Mouse (Mus musculus) midbrain, embryonic 13.5 days (tissue): ENCODE data around the gene Trpd52l3. TPM values are rescaled to one million over a fixed set of nuclear protein-coding genes. Genes with fewer than 3 reads are reported as not detected.
A peak's percentile ranks its signal among the peaks of the same experiment; 100 is the strongest.

Experiments
- ATAC-seq: fragments of 200-750 bp; cut with Nextera tagmentation; 2 replicates; pipeline ENCODE4 v1.8.0; 2017; ENCODE audit warnings: mild to moderate bottlenecking, moderate TSS enrichment, moderate library complexity
- H3K27ac ChIP-seq: fragments of 300-500 bp; sonication (generic); 2 replicates; pipeline ENCODE4 v1.5.1; 2015; ENCODE audit warnings: inconsistent platforms, mild to moderate bottlenecking, moderate library complexity
- H3K27me3 ChIP-seq: fragments of 300-500 bp; sonication (generic); 2 replicates; pipeline ENCODE4 v1.6.1; 2015; ENCODE audit warnings: mild to moderate bottlenecking, inconsistent platforms
- H3K36me3 ChIP-seq: fragments of 300-500 bp; sonication (generic); 2 replicates; pipeline ENCODE4 v1.6.1; 2015; ENCODE audit warnings: mild to moderate bottlenecking, inconsistent platforms
- H3K4me1 ChIP-seq: fragments of 300-500 bp; sonication (generic); replicated peaks from 2 replicates; pipeline ENCODE4 v1.6.1; 2015; ENCODE audit warnings: inconsistent platforms
- H3K4me2 ChIP-seq: fragments of 300-500 bp; sonication (generic); replicated peaks from 2 replicates; pipeline ENCODE4 v1.6.1; 2015; ENCODE audit warnings: moderate library complexity, mild to moderate bottlenecking, inconsistent platforms
- H3K4me3 ChIP-seq: fragments of 300-500 bp; sonication (generic); replicated peaks from 2 replicates; pipeline ENCODE4 v1.5.1; 2015; ENCODE audit warnings: mild to moderate bottlenecking, inconsistent platforms
- H3K9ac ChIP-seq: fragments of 300-500 bp; sonication (generic); replicated peaks from 2 replicates; pipeline ENCODE4 v1.6.1; 2015; ENCODE audit warnings: mild to moderate bottlenecking, inconsistent platforms
- H3K9me3 ChIP-seq: fragments of 300-500 bp; sonication (generic); 2 replicates; pipeline ENCODE4 v1.6.1; 2016; ENCODE audit warnings: mild to moderate bottlenecking, inconsistent platforms
- WGBS: fragments of 180-500 bp; shearing (Covaris S2); methylation state at CpG from one replicate; pipeline ENCODE4 v1.1.7; 2015; 5-methylcytosine and 5-hydroxymethylcytosine counted together
- polyA plus RNA-seq: library from polyadenylated mRNA; unstranded; fragments of >200 nt; fragmentation: Nextera tagmentation; extraction: Ambion mirVana; gene quantifications from 2 replicates; pipeline ENCODE4 v1.2.1, GENCODE M21; 2015

Trpd52l3 gene
- polyA plus RNA-seq, 1 experiment from 2014 or later, result not detected

DNA sequence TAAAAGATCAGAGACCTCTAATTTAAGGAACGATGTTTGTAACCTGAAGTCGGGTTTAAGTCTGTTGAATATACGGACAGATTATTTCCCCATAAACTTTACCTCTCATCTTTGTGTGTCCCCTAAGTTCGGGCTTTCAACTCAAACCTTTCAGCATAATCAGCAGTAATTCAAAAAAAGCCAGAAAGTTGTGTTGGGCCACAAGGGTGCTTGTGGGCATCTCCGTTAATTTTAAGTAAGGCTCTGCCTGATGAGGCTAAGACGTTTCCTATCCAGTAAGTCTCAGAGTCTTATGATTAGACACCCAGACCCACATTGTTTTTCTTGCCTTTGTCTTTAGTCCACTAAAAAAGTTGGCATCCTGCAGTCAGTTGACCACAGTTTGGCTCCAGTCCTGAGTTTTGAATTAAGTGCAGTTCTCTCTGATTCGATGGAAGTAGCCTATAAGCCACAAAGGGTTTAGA, 27.9 kb downstream of the Trpd52l3 start:
- peak overlapping the region; percentile 100 for H3K9ac ChIP-seq
- no peak overlapping the region; the same call in 1 of the 2 replicates for H3K27ac ChIP-seq
- 4% methylated on average over 7 of the region's 7 CpGs for WGBS
- no peaks in the 10 kb centered on the region for H3K36me3 ChIP-seq
- H3K4me3 ChIP-seq, result peak overlapping the region; percentile 99
- H3K9me3 ChIP-seq, result no peaks in the 10 kb centered on the region
- H3K27me3 ChIP-seq, result no peaks in the 10 kb centered on the region
- H3K4me1 ChIP-seq, result peaks cover 57% of the 10 kb centered on the region
- ATAC-seq, result no peak
- peak overlapping the region; percentile 83 for H3K4me2 ChIP-seq

DNA sequence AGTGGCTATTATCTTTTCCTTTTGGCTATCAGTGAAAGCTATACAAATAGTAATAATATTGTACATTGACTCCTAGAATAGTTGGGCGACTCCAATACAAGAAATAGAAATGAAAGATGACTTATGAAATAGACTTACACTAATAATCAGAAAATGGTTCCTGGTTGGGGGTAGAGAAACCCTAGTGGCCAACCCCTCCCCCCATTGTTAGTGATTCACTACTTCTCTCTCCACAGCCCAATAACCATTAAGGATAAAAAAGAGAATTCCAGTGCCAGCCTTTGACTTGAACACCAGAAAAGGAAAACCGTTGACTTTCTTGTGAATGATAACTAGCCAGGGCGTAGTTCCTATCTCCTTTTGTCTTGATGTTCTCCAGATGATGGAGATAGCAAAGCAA, 28.6 kb downstream of the Trpd52l3 start:
- no peaks in the 10 kb centered on the region for H3K9me3 ChIP-seq
- H3K9ac ChIP-seq, result peak overlapping the region; percentile 100; the same call in 1 of the 2 replicates
- H3K36me3 ChIP-seq, result no peaks in the 10 kb centered on the region
- ATAC-seq, result no peak
- H3K27ac ChIP-seq, result no peak overlapping the region
- H3K4me3 ChIP-seq, result peak overlapping the region; percentile 99
- H3K27me3 ChIP-seq, result no peaks in the 10 kb centered on the region
- H3K4me1 ChIP-seq, result peaks cover 64% of the 10 kb centered on the region
- WGBS, result 66% methylated on average over 3 of the region's 3 CpGs
- H3K4me2 ChIP-seq, result peak overlapping the region; percentile 83

DNA sequence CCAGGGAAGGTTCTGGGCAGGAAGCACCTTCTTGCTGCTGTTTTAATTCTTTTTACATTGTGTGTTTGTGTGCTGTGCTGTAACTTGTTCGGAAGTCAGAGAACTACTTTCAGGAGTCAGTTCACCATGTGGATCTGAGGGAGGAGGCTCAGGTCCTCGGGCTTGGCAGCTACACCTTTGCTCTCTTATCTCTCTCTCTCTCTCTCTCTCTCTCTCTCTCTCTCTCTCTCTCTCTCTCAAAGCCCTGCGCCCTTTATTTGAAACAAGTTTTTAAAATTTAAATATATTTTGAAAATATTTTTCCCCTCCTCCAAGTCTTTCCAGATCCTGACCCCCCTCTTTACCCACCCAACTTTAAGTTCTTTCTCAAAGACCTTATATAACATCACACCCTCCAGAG, 31.8 kb downstream of the Trpd52l3 start:
- Histone ChIP-seq H3K9ac (no peak overlapping the region), H3K4me2 (no peak overlapping the region), H3K4me1 (peaks cover 54% of the 10 kb centered on the region), H3K27ac (no peak overlapping the region), H3K9me3 (no peaks in the 10 kb centered on the region), H3K4me3 (no peak overlapping the region), H3K27me3 (no peaks in the 10 kb centered on the region), H3K36me3 (no peaks in the 10 kb centered on the region)
- ATAC-seq, result no peak
- 87% methylated on average over 3 of the region's 3 CpGs for WGBS

DNA sequence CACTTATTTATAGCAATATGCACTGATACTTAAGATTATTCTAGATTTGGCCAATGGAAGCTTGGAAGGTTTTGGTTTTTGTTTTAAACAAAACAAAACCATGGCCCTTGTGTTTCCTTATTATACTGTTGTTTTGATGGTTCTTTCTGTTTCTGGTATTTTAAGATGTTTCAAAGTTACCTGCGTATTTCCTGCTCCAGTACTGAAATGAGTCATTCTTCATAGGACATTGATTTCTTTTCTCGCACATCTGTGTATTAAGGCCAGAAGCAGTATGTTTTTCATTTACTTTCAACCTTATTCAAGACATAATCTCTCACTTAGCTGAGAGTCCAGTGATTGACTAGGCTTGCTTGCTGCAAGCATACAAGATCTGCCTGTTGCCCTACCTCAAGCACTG, 40.1 kb downstream of the Trpd52l3 start:
- Histone ChIP-seq H3K27ac (no peak overlapping the region), H3K9me3 (no peaks in the 10 kb centered on the region), H3K4me2 (no peak overlapping the region), H3K36me3 (peaks cover 42% of the 10 kb centered on the region), H3K9ac (no peak overlapping the region), H3K27me3 (no peaks in the 10 kb centered on the region), H3K4me1 (no peaks in the 10 kb centered on the region), H3K4me3 (no peak overlapping the region)
- 97% methylated on average over 2 of the region's 2 CpGs for WGBS
- ATAC-seq, result no peak

GRCm38 (mm10) chr19:30044630-30045029, 41.0 kb downstream of the Trpd52l3 start:
- 93% methylated on average over 1 of the region's 1 CpGs for WGBS
- Histone ChIP-seq H3K27ac (no peak overlapping the region), H3K27me3 (no peaks in the 10 kb centered on the region), H3K9me3 (no peaks in the 10 kb centered on the region), H3K4me1 (no peaks in the 10 kb centered on the region), H3K4me2 (no peak overlapping the region), H3K36me3 (peaks cover 42% of the 10 kb centered on the region), H3K4me3 (no peak overlapping the region), H3K9ac (no peak overlapping the region)
- no peak for ATAC-seq

DNA sequence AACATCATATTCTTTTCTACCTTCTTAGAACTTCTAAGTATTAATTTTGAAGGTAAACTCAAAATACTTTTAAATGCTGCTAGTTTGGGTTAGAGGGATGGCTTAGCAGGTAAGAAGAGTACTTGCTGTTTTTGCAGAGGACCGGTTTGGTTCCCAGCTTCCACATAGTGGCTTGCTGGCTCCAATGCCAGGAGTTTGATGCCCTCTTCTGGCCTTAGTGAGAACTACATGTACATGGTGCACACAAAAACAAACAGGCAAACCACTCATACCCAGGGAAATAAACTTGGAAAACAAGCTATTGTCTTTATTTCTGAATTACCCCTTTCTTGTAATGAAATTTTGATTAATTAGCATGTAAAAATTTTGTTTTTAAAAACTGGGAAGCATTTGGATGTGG, 42.3 kb downstream of the Trpd52l3 start:
- Histone ChIP-seq H3K4me1 (peaks cover 4% of the 10 kb centered on the region; the same call in 1 of the 2 replicates), H3K9me3 (no peaks in the 10 kb centered on the region), H3K27ac (no peak overlapping the region), H3K36me3 (peaks cover 45% of the 10 kb centered on the region), H3K4me2 (no peak overlapping the region), H3K9ac (no peak overlapping the region), H3K27me3 (no peaks in the 10 kb centered on the region), H3K4me3 (no peak overlapping the region)
- WGBS, result 63% methylated on average over 1 of the region's 1 CpGs
- ATAC-seq, result no peak

DNA sequence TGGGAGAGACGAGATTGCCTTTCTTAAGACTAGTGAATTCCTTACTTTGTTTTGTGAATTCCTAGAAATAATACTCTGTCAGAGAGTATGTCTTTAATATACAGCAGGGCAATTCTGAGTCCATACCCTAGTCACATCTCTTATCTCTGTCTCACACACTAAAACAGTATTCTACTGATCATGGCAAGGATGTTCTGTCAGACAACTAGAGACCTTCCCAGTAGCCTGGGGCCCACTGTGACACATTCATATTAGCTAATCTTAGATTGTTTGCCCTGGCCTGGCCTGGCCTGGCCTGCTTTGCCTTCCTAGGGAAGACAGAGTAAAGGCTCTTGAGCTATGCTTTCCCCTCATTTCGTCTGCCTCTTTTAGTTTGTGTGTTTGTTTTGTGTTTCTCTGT, 47.0 kb downstream of the Trpd52l3 start:
- Histone ChIP-seq H3K27ac (0 out of 2 replicates have a peak overlapping the region, but pooled peaks have one; percentile 32), H3K27me3 (no peaks in the 10 kb centered on the region), H3K36me3 (peaks cover 24% of the 10 kb centered on the region), H3K4me3 (no peak overlapping the region), H3K9me3 (no peaks in the 10 kb centered on the region), H3K4me1 (peaks cover 4% of the 10 kb centered on the region; the same call in 1 of the 2 replicates), H3K9ac (no peak overlapping the region), H3K4me2 (no peak overlapping the region)
- ATAC-seq, result no peak
- 91% methylated on average over 2 of the region's 2 CpGs for WGBS

DNA sequence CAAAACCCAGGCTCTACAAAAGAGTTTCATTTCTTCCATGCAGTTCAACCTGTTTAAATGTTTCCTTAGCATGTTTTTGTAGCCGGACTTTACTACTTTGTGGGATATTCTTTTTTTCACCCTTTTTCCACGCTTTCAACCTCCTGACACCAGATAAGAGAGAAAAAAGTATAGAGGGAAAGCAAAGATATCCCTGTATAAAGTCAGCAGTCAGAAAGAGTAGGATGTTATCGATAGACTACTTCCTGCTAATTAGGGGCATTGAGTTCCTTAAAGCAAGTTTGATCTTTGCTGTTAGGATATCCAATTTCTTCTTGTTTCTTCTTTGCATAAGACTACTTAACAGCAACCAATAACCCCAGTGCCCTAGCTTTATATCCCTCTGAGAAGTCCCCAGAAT, 47.9 kb downstream of the Trpd52l3 start:
- WGBS, result 98% methylated on average over 3 of the region's 3 CpGs
- Histone ChIP-seq H3K4me1 (peaks cover 4% of the 10 kb centered on the region; the same call in 1 of the 2 replicates), H3K27ac (no peak overlapping the region), H3K27me3 (no peaks in the 10 kb centered on the region), H3K36me3 (peaks cover 22% of the 10 kb centered on the region), H3K9me3 (no peaks in the 10 kb centered on the region), H3K9ac (no peak overlapping the region), H3K4me2 (no peak overlapping the region), H3K4me3 (no peak overlapping the region)
- no peak for ATAC-seq

DNA sequence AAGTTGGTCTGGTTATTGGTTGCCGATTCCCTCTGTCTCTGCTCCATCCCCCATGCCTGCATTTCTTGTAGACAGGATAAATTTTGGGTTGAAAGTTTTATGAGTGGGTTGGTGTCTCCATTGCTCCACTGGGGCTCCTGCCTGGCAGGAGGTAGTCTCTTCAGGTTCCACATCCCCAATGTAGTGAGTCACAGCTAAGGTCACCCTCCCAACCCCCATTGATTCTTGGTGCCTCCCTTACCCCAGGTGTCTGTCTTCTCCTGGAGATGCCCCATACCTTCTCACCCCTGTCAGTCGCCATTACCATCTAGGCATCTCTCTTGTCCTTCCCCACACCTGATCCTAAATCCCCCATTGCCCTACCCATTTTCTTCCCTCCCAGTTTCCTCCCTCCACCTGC, 50.6 kb downstream of the Trpd52l3 start:
- Histone ChIP-seq H3K36me3 (peaks cover 8% of the 10 kb centered on the region), H3K27ac (no peak overlapping the region), H3K9me3 (no peaks in the 10 kb centered on the region), H3K27me3 (no peaks in the 10 kb centered on the region), H3K9ac (no peak overlapping the region), H3K4me2 (no peak overlapping the region), H3K4me1 (peaks cover 4% of the 10 kb centered on the region; the same call in 1 of the 2 replicates), H3K4me3 (no peak overlapping the region)
- 96% methylated on average over 2 of the region's 2 CpGs for WGBS
- no peak for ATAC-seq

Other genes with a start within 250 kb of the Trpd52l3 start
- 7.6 and 7.7 TPM in 2 replicates for gene 9930021J03Rik, start 197.8 kb upstream of the Trpd52l3 start, polyA plus RNA-seq
- 46.4 and 50.1 TPM in 2 replicates for gene Ranbp6, start 190.8 kb upstream of the Trpd52l3 start, polyA plus RNA-seq
- 0.22 and 0.68 TPM in 2 replicates for gene Il33, start 78.7 kb upstream of the Trpd52l3 start, polyA plus RNA-seq
- 67.7 and 70.6 TPM in 2 replicates for gene Uhrf2, start 26.7 kb downstream of the Trpd52l3 start, polyA plus RNA-seq
- gene Gldc, start 171.6 kb downstream of the Trpd52l3 start, polyA plus RNA-seq, result 10.6 and 11.4 TPM in 2 replicates
- not detected in 2 replicates for gene Mbl2, start 229.2 kb downstream of the Trpd52l3 start, polyA plus RNA-seq